Mouse (Mus musculus): ENCODE measurements around the gene Fhdc1.

GRCm38 (mm10) chr3:84524952-84525351, 44.7 kb upstream of the Fhdc1 start:
- TF ChIP-seq CTCF (conservative IDR thresholded peaks at IDR 0.05; ENCODE audit: low read length), result no peak
- TF ChIP-seq POU5F1 (IDR thresholded peaks at IDR 0.05; ENCODE audit: borderline replicate concordance, low read length), result no peak
